Mouse (Mus musculus) liver, embryonic 14.5 days (tissue): ENCODE measurements around the gene Pank1. TPM values are rescaled to one million over a fixed set of nuclear protein-coding genes. Genes with fewer than 3 reads are reported as not detected.
A peak's percentile ranks its signal among the peaks of the same experiment; 100 is the strongest.

Experiments used
- ATAC-seq: fragments of 200-750 bp; cut with Nextera tagmentation; 2 replicates; pipeline ENCODE4 v1.8.0; 2017; ENCODE audit warnings: moderate number of reproducible peaks, mild to moderate bottlenecking, moderate library complexity; ENCODE audit not compliant: insufficient read depth
- DNase-seq, 3 experiments: peaks; one replicate each; pipeline ENCODE4 v3.0.0-alpha.2; 2012 to 2013; ENCODE audit warnings: low read depth in 3 of 3, low spot score in 3 of 3
- H3K27ac ChIP-seq: fragments of 300-500 bp; sonication (generic); 2 replicates; pipeline ENCODE4 v1.5.1; 2014; ENCODE audit warnings: moderate library complexity, mild to moderate bottlenecking, control low read depth, inconsistent platforms
- H3K27me3 ChIP-seq: fragments of 300-500 bp; sonication (generic); 2 replicates; pipeline ENCODE4 v1.6.1; 2014; ENCODE audit warnings: mild to moderate bottlenecking, low read length, moderate library complexity; ENCODE audit not compliant: control insufficient read depth, insufficient read depth
- H3K36me3 ChIP-seq: fragments of 300-500 bp; sonication (generic); replicated peaks from 2 replicates; pipeline ENCODE4 v1.6.1; 2014; ENCODE audit warnings: low read depth; ENCODE audit not compliant: control insufficient read depth, insufficient read depth
- H3K4me1 ChIP-seq, 2 experiments: fragments of 200-500 bp in 1 of 2; fragments of 300-500 bp in 1 of 2; sonication (generic) in 1 of 2; replicated peaks; 2 replicates each; pipeline ENCODE4 v1.6.1; 2012 to 2014; ENCODE audit warnings: antibody characterized with exemption in 1 of 2, inconsistent platforms in 1 of 2, low read length in 1 of 2; ENCODE audit not compliant: control insufficient read depth in 2 of 2, insufficient read depth in 2 of 2
- H3K4me2 ChIP-seq: fragments of 300-500 bp; sonication (generic); 2 replicates; pipeline ENCODE4 v1.6.1; 2014; ENCODE audit warnings: low read depth, mild to moderate bottlenecking, control low read depth, moderate library complexity
- H3K4me3 ChIP-seq, 2 experiments: fragments of 200-500 bp in 1 of 2; fragments of 300-500 bp in 1 of 2; sonication (generic) in 1 of 2; 2 replicates each; pipeline ENCODE4 v1.5.1; 2012 to 2014; ENCODE audit warnings: low read depth in 2 of 2, low read length in 2 of 2, mild to moderate bottlenecking in 2 of 2, control low read depth in 1 of 2, inconsistent platforms in 1 of 2, moderate library complexity in 1 of 2; ENCODE audit not compliant: insufficient read depth in 1 of 2
- H3K9ac ChIP-seq: fragments of 300-500 bp; sonication (generic); replicated peaks from 2 replicates; pipeline ENCODE4 v1.6.1; 2014; ENCODE audit warnings: mild to moderate bottlenecking, control low read depth, moderate library complexity
- H3K9me3 ChIP-seq: fragments of 300-500 bp; sonication (generic); 2 replicates; pipeline ENCODE4 v1.6.1; 2016; ENCODE audit warnings: low read length, mixed read lengths; ENCODE audit not compliant: control insufficient read depth
- CTCF ChIP-seq: IDR thresholded peaks from 2 replicates; pipeline ENCODE4 v1.5.1; 2016; ENCODE audit warnings: antibody characterized with exemption, low read depth, control low read depth
- EP300 ChIP-seq: IDR thresholded peaks from 2 replicates; pipeline ENCODE4 v1.6.1; 2016; ENCODE audit warnings: antibody characterized with exemption, low read depth
- WGBS: fragments of 180-500 bp; shearing (Covaris S2); extraction: QIAGEN DNeasy Blood & Tissue Kit; methylation state at CpG from one replicate; pipeline ENCODE4 v1.1.7; 2014; ENCODE audit not compliant: insufficient replicate concordance; 5-methylcytosine and 5-hydroxymethylcytosine counted together
- polyA plus RNA-seq, 2 experiments: library from polyadenylated mRNA; depleted of rRNA in 1 of 2; stranded (reverse) in 1 of 2; unstranded in 1 of 2; fragments of >200 nt; fragmentation: Nextera tagmentation in 1 of 2; extraction: Ambion mirVana in 1 of 2; gene quantifications; 2 replicates each; pipeline versions ENCODE4 v1.2.1 to v1.2.3; 2012 to 2014

Pank1 gene
- polyA plus RNA-seq, 2 experiments = 2.5 to 6.7 TPM

GRCm38 (mm10) chr19:34831702-34832101 is 47.6 kb downstream of the Pank1 start:
- DNase-seq (no peak), ATAC-seq (no peak)
- H3K9me3 ChIP-seq = no peaks in the 10 kb centered on the region
- H3K4me1 ChIP-seq = no peaks in the 10 kb centered on the region
- H3K27ac ChIP-seq = no peak overlapping the region
- H3K4me3 ChIP-seq = no peak overlapping the region
- 64% methylated on average over 4 of the region's 4 CpGs for WGBS
- H3K4me2 ChIP-seq = no peak overlapping the region
- no peaks in the 10 kb centered on the region for H3K36me3 ChIP-seq
- H3K9ac ChIP-seq = no peak overlapping the region
- H3K27me3 ChIP-seq = no peaks in the 10 kb centered on the region
- no peak for TF ChIP-seq EP300
- no peak for TF ChIP-seq CTCF

- no peaks in the 10 kb centered on the region for H3K4me1 ChIP-seq
- H3K36me3 ChIP-seq = no peaks in the 10 kb centered on the region
- no peak overlapping the region for H3K27ac ChIP-seq
- no peak for ATAC-seq
- H3K4me3 ChIP-seq = no peak overlapping the region
- H3K27me3 ChIP-seq = no peaks in the 10 kb centered on the region
- WGBS = 76% methylated on average over 5 of the region's 5 CpGs
- no peak for DNase-seq
- H3K9ac ChIP-seq = no peak overlapping the region
- H3K9me3 ChIP-seq = no peaks in the 10 kb centered on the region
- no peak overlapping the region for H3K4me2 ChIP-seq
- TF ChIP-seq CTCF (no peak), EP300 (no peak)
These were observed 51.2 kb downstream of the Pank1 start for GRCm38 (mm10) chr19:34827916-34828635.

GRCm38 (mm10) chr19:34827444-34827843 is 51.8 kb downstream of the Pank1 start:
- DNase-seq = no peak
- no peak overlapping the region for H3K4me2 ChIP-seq
- no peak for TF ChIP-seq EP300
- no peak for TF ChIP-seq CTCF
- no peak overlapping the region for H3K9ac ChIP-seq
- H3K36me3 ChIP-seq = no peaks in the 10 kb centered on the region
- H3K27me3 ChIP-seq = no peaks in the 10 kb centered on the region
- H3K27ac ChIP-seq = no peak overlapping the region
- no peak for ATAC-seq
- WGBS = 75% methylated on average over 6 of the region's 6 CpGs
- H3K4me1 ChIP-seq = no peaks in the 10 kb centered on the region
- H3K9me3 ChIP-seq = no peaks in the 10 kb centered on the region
- H3K4me3 ChIP-seq = no peak overlapping the region

- Histone ChIP-seq H3K4me1 (no peaks in the 10 kb centered on the region), H3K27ac (no peak overlapping the region), H3K27me3 (no peaks in the 10 kb centered on the region), H3K36me3 (no peaks in the 10 kb centered on the region), H3K9me3 (no peaks in the 10 kb centered on the region), H3K9ac (no peak overlapping the region), H3K4me3 (no peak overlapping the region), H3K4me2 (no peak overlapping the region)
- no peak for DNase-seq
- no peak for ATAC-seq
- TF ChIP-seq EP300 (no peak), CTCF (peak; percentile 64)
- 47% methylated on average over 13 of the region's 13 CpGs for WGBS
These were observed 53.2 kb downstream of the Pank1 start for GRCm38 (mm10) chr19:34825946-34826655.

- WGBS = 66% methylated on average over 5 of the region's 5 CpGs
- no peak overlapping the region for H3K27ac ChIP-seq
- no peak for TF ChIP-seq EP300
- TF ChIP-seq CTCF = no peak
- H3K9me3 ChIP-seq = no peaks in the 10 kb centered on the region
- no peak overlapping the region for H3K4me2 ChIP-seq
- ATAC-seq = peak; percentile 67
- H3K36me3 ChIP-seq = no peaks in the 10 kb centered on the region
- peak in 2 of 3 experiments; percentile 18 to 29 for DNase-seq
- H3K9ac ChIP-seq = no peak overlapping the region
- no peaks in the 10 kb centered on the region for H3K27me3 ChIP-seq
- no peak overlapping the region for H3K4me3 ChIP-seq
- peaks cover 0 to 5% of the 10 kb centered on the region in 2 experiments; a peak in 2 of 4 replicates for H3K4me1 ChIP-seq
These were observed 59.6 kb downstream of the Pank1 start for GRCm38 (mm10) chr19:34819577-34820170.
